Mouse (Mus musculus) forebrain, postnatal 0 days (tissue): ENCODE measurements at regions not wholly inside any gene's neighbourhood (a gene's known extent, or its start where the extent isn't known, plus 50 kb on each side); places are given as distances from the start of the nearest gene placed in this dataset.

Source experiments
- ATAC-seq: fragments of 200-750 bp; cut with Nextera tagmentation; 2 replicates; pipeline ENCODE4 v1.8.0; 2017; ENCODE audit warnings: mild to moderate bottlenecking, moderate library complexity
- DNase-seq: peaks from one replicate; pipeline ENCODE4 v3.0.0-alpha.2; 2015
- H3K27ac ChIP-seq: fragments of 300-500 bp; sonication (generic); 2 replicates; pipeline ENCODE4 v1.5.1; 2014; ENCODE audit warnings: low read depth, mild to moderate bottlenecking, antibody characterized with exemption, low read length, moderate library complexity, mixed read lengths
- H3K27me3 ChIP-seq: fragments of 300-500 bp; sonication (generic); 2 replicates; pipeline ENCODE4 v1.6.1; 2014; ENCODE audit warnings: mild to moderate bottlenecking, low read length, mixed read lengths; ENCODE audit not compliant: insufficient read depth
- H3K36me3 ChIP-seq: fragments of 300-500 bp; sonication (generic); 2 replicates; pipeline ENCODE4 v1.6.1; 2014; ENCODE audit warnings: mild to moderate bottlenecking, moderate library complexity; ENCODE audit not compliant: insufficient read depth
- H3K4me1 ChIP-seq: fragments of 300-500 bp; sonication (generic); 2 replicates; pipeline ENCODE4 v1.6.1; 2014; ENCODE audit warnings: antibody characterized with exemption; ENCODE audit not compliant: insufficient read depth
- H3K4me2 ChIP-seq: fragments of 300-500 bp; sonication (generic); 2 replicates; pipeline ENCODE4 v1.6.1; 2014; ENCODE audit warnings: low read depth, mild to moderate bottlenecking, moderate library complexity
- H3K4me3 ChIP-seq: fragments of 300-500 bp; sonication (generic); 2 replicates; pipeline ENCODE4 v1.5.1; 2014; ENCODE audit warnings: low read depth, low read length, mixed read lengths
- H3K9ac ChIP-seq: fragments of 300-500 bp; sonication (generic); 2 replicates; pipeline ENCODE4 v1.6.1; 2014; ENCODE audit warnings: mild to moderate bottlenecking
- H3K9me3 ChIP-seq: fragments of 300-500 bp; sonication (generic); 2 replicates; pipeline ENCODE4 v1.6.1; 2016; ENCODE audit warnings: low read length
- CTCF ChIP-seq: sonication (generic); IDR thresholded peaks from 2 replicates; pipeline ENCODE4 v1.5.1; 2016; ENCODE audit warnings: antibody characterized with exemption, control low read depth, low read depth
- WGBS: fragments of 180-500 bp; shearing (Covaris S2); extraction: QIAGEN DNeasy Blood & Tissue Kit; methylation state at CpG from one replicate; pipeline ENCODE4 v1.1.7; 2014; 5-methylcytosine and 5-hydroxymethylcytosine counted together

GRCm38 (mm10) chr14:67126254-67126653 lies 1117.2 kb upstream of the Gulo start:
- peaks cover 3% of the 10 kb centered on the region; the same call in 1 of the 2 replicates for H3K4me1 ChIP-seq
- H3K4me2 ChIP-seq, result no peak overlapping the region
- no peaks in the 10 kb centered on the region for H3K36me3 ChIP-seq
- H3K9ac ChIP-seq, result no peak overlapping the region
- peak; percentile 47; the same call in 1 of the 2 replicates for ATAC-seq
- WGBS, result 10% methylated on average over 6 of the region's 6 CpGs
- no peak overlapping the region for H3K27ac ChIP-seq
- H3K9me3 ChIP-seq, result no peaks in the 10 kb centered on the region
- H3K4me3 ChIP-seq, result no peak overlapping the region
- H3K27me3 ChIP-seq, result no peaks in the 10 kb centered on the region
- TF ChIP-seq CTCF, result no peak
- DNase-seq, result peak; percentile 59

- Histone ChIP-seq H3K27ac (no peak overlapping the region), H3K9me3 (no peaks in the 10 kb centered on the region), H3K27me3 (no peaks in the 10 kb centered on the region), H3K36me3 (no peaks in the 10 kb centered on the region), H3K4me2 (no peak overlapping the region), H3K9ac (no peak overlapping the region), H3K4me1 (peaks cover 3% of the 10 kb centered on the region; the same call in 1 of the 2 replicates), H3K4me3 (no peak overlapping the region)
- ATAC-seq, result no peak
- no peak for TF ChIP-seq CTCF
- whole genome bisulfite sequencing, result 50% methylated on average over 7 of the region's 7 CpGs
- DNase-seq, result peak; percentile 47
These were observed 1114.3 kb upstream of the Gulo start for GRCm38 (mm10) chr14:67123300-67123699.
